Mouse (Mus musculus) intestine, embryonic 16.5 days (tissue): ENCODE measurements at regions not wholly inside any gene's neighbourhood (a gene's known extent, or its start where the extent isn't known, plus 50 kb on each side); places are given as distances from the start of the nearest gene placed in this dataset.

Experiments used
- ATAC-seq: fragments of 200-750 bp; cut with Nextera tagmentation; 2 replicates; pipeline ENCODE4 v1.8.0; 2017; ENCODE audit warnings: moderate TSS enrichment, moderate library complexity
- H3K27ac ChIP-seq: fragments of 300-500 bp; sonication (generic); 2 replicates; pipeline ENCODE4 v1.5.1; 2014; ENCODE audit warnings: mild to moderate bottlenecking, low read length
- H3K27me3 ChIP-seq: fragments of 300-500 bp; sonication (generic); replicated peaks from 2 replicates; pipeline ENCODE4 v1.6.1; 2014; ENCODE audit warnings: low read length, control low read depth, mixed read lengths; ENCODE audit not compliant: control insufficient read depth, insufficient read depth
- H3K36me3 ChIP-seq: fragments of 300-500 bp; sonication (generic); 2 replicates; pipeline ENCODE4 v1.6.1; 2014; ENCODE audit warnings: low read length, control low read depth; ENCODE audit not compliant: control insufficient read depth, insufficient read depth
- H3K4me1 ChIP-seq: fragments of 300-500 bp; sonication (generic); 2 replicates; pipeline ENCODE4 v1.6.1; 2014; ENCODE audit warnings: low read length, control low read depth, mixed read lengths; ENCODE audit not compliant: control insufficient read depth, insufficient read depth
- H3K4me2 ChIP-seq: fragments of 300-500 bp; sonication (generic); 2 replicates; pipeline ENCODE4 v1.6.1; 2014; ENCODE audit warnings: low read depth, low read length, control low read depth
- H3K4me3 ChIP-seq: fragments of 300-500 bp; sonication (generic); 2 replicates; pipeline ENCODE4 v1.5.1; 2014; ENCODE audit warnings: mild to moderate bottlenecking, low read length
- H3K9ac ChIP-seq: fragments of 300-500 bp; sonication (generic); 2 replicates; pipeline ENCODE4 v1.6.1; 2014; ENCODE audit warnings: low read depth, low read length
- H3K9me3 ChIP-seq: fragments of 300-500 bp; sonication (generic); 2 replicates; pipeline ENCODE4 v1.6.1; 2016; ENCODE audit warnings: low read length, control low read depth; ENCODE audit not compliant: control insufficient read depth
- WGBS: fragments of 180-500 bp; shearing (Covaris S2); extraction: QIAGEN DNeasy Blood & Tissue Kit; methylation state at CpG from one replicate; pipeline ENCODE4 v1.1.7; 2014; 5-methylcytosine and 5-hydroxymethylcytosine counted together

GRCm38 (mm10) chr15:36945309-36945708 lies 62.3 kb downstream of the Zfp706 start:
- ATAC-seq, result no peak
- WGBS, result 81% methylated on average over 4 of the region's 4 CpGs
- Histone ChIP-seq H3K36me3 (no peaks in the 10 kb centered on the region), H3K9me3 (no peaks in the 10 kb centered on the region), H3K27ac (no peak overlapping the region), H3K27me3 (no peaks in the 10 kb centered on the region), H3K9ac (no peak overlapping the region), H3K4me3 (no peak overlapping the region), H3K4me2 (no peak overlapping the region), H3K4me1 (peaks cover 4% of the 10 kb centered on the region; the same call in 1 of the 2 replicates)

- H3K36me3 ChIP-seq, result no peaks in the 10 kb centered on the region
- H3K27ac ChIP-seq, result no peak overlapping the region
- H3K9ac ChIP-seq, result no peak overlapping the region
- H3K9me3 ChIP-seq, result no peaks in the 10 kb centered on the region
- 83% methylated on average over 8 of the region's 8 CpGs for WGBS
- no peaks in the 10 kb centered on the region for H3K27me3 ChIP-seq
- H3K4me1 ChIP-seq, result no peaks in the 10 kb centered on the region
- H3K4me2 ChIP-seq, result no peak overlapping the region
- ATAC-seq, result no peak
- no peak overlapping the region for H3K4me3 ChIP-seq
Measured at GRCm38 (mm10) chr15:36944556-36945171, 62.9 kb downstream of the Zfp706 start.

GRCm38 (mm10) chr15:36943492-36944112 lies 64.0 kb downstream of the Zfp706 start:
- 50% methylated on average over 12 of the region's 12 CpGs for WGBS
- Histone ChIP-seq H3K9me3 (no peaks in the 10 kb centered on the region), H3K27ac (no peak overlapping the region), H3K9ac (no peak overlapping the region), H3K4me3 (no peak overlapping the region), H3K27me3 (no peaks in the 10 kb centered on the region), H3K36me3 (no peaks in the 10 kb centered on the region), H3K4me1 (0 out of 2 replicates have a peak, but pooled peaks cover 5% of the 10 kb centered on the region), H3K4me2 (no peak overlapping the region)
- ATAC-seq, result no peak

GRCm38 (mm10) chr15:36942261-36942660 lies 65.3 kb downstream of the Zfp706 start:
- Histone ChIP-seq H3K4me2 (no peak overlapping the region), H3K4me1 (peaks cover 13% of the 10 kb centered on the region; the same call in 1 of the 2 replicates), H3K27ac (no peak overlapping the region), H3K9ac (no peak overlapping the region), H3K36me3 (no peaks in the 10 kb centered on the region), H3K9me3 (no peaks in the 10 kb centered on the region), H3K4me3 (no peak overlapping the region), H3K27me3 (no peaks in the 10 kb centered on the region)
- 75% methylated on average over 4 of the region's 4 CpGs for WGBS
- no peak for ATAC-seq

- no peak overlapping the region for H3K4me2 ChIP-seq
- no peak for ATAC-seq
- H3K36me3 ChIP-seq, result no peaks in the 10 kb centered on the region
- no peaks in the 10 kb centered on the region for H3K27me3 ChIP-seq
- H3K27ac ChIP-seq, result no peak overlapping the region
- no peak overlapping the region for H3K4me3 ChIP-seq
- WGBS, result 85% methylated on average over 5 of the region's 5 CpGs
- peaks cover 13% of the 10 kb centered on the region; the same call in 1 of the 2 replicates for H3K4me1 ChIP-seq
- no peak overlapping the region for H3K9ac ChIP-seq
- no peaks in the 10 kb centered on the region for H3K9me3 ChIP-seq
Measured at GRCm38 (mm10) chr15:36941741-36942140, 65.8 kb downstream of the Zfp706 start.

GRCm38 (mm10) chr15:36939608-36940007 lies 68.0 kb downstream of the Zfp706 start:
- H3K4me1 ChIP-seq, result peaks cover 13% of the 10 kb centered on the region; the same call in 1 of the 2 replicates
- H3K4me3 ChIP-seq, result no peak overlapping the region
- no peak overlapping the region for H3K27ac ChIP-seq
- ATAC-seq, result no peak
- no peaks in the 10 kb centered on the region for H3K36me3 ChIP-seq
- WGBS, result 82% methylated on average over 9 of the region's 9 CpGs
- H3K27me3 ChIP-seq, result no peaks in the 10 kb centered on the region
- no peaks in the 10 kb centered on the region for H3K9me3 ChIP-seq
- no peak overlapping the region for H3K4me2 ChIP-seq
- no peak overlapping the region for H3K9ac ChIP-seq

- WGBS, result 31% methylated on average over 9 of the region's 9 CpGs
- peaks cover 13% of the 10 kb centered on the region; the same call in 1 of the 2 replicates for H3K4me1 ChIP-seq
- peak overlapping the region; percentile 80 for H3K9ac ChIP-seq
- peak overlapping the region; percentile 60 for H3K4me3 ChIP-seq
- peak; percentile 24 for ATAC-seq
- peak overlapping the region; percentile 78 for H3K4me2 ChIP-seq
- H3K27me3 ChIP-seq, result no peaks in the 10 kb centered on the region
- H3K27ac ChIP-seq, result peak overlapping the region; percentile 43; the same call in 1 of the 2 replicates
- H3K9me3 ChIP-seq, result no peaks in the 10 kb centered on the region
- H3K36me3 ChIP-seq, result no peaks in the 10 kb centered on the region
Measured at GRCm38 (mm10) chr15:36939153-36939552, 68.4 kb downstream of the Zfp706 start.

- Histone ChIP-seq H3K9ac (peak overlapping the region; percentile 80), H3K9me3 (no peaks in the 10 kb centered on the region), H3K36me3 (no peaks in the 10 kb centered on the region), H3K4me2 (peak overlapping the region; percentile 78), H3K27ac (peak overlapping the region; percentile 88), H3K27me3 (no peaks in the 10 kb centered on the region), H3K4me3 (peak overlapping the region; percentile 60), H3K4me1 (peaks cover 16% of the 10 kb centered on the region; the same call in 1 of the 2 replicates)
- under 1% methylated on average over 40 of the region's 57 CpGs for WGBS
- ATAC-seq, result peak; percentile 97
Measured at GRCm38 (mm10) chr15:36938511-36939150, 68.9 kb downstream of the Zfp706 start.

- no peak for ATAC-seq
- Histone ChIP-seq H3K4me1 (peaks cover 21% of the 10 kb centered on the region; the same call in 1 of the 2 replicates), H3K4me3 (peak overlapping the region; percentile 60), H3K36me3 (no peaks in the 10 kb centered on the region), H3K4me2 (peak overlapping the region; percentile 78), H3K9me3 (no peaks in the 10 kb centered on the region), H3K27ac (peak overlapping the region; percentile 88), H3K9ac (peak overlapping the region; percentile 80), H3K27me3 (no peaks in the 10 kb centered on the region)
- 24% methylated on average over 13 of the region's 13 CpGs for WGBS
Measured at GRCm38 (mm10) chr15:36937757-36938498, 69.6 kb downstream of the Zfp706 start.
